Mouse (Mus musculus): ENCODE data around the gene Arid5b.

GRCm38 (mm10) chr10:68183096-68183495 lies 95.4 kb downstream of the Arid5b start:
- TF ChIP-seq POLR2A (IDR thresholded peaks at IDR 0.05; ENCODE audit: borderline replicate concordance, control insufficient read depth, low read depth, low read length) (no peak), CTCF (IDR thresholded peaks at IDR 0.05; ENCODE audit: control insufficient read depth, insufficient read depth, low read length) (no peak)
